Mouse (Mus musculus): ENCODE results near the gene Olfr357. TPM values are rescaled to one million over a fixed set of nuclear protein-coding genes. Genes with fewer than 3 reads are reported as not detected.

Gene Olfr357
- not detected in 2 replicates for polyA plus RNA-seq (2015; fragmentation: Nextera tagmentation; extraction: Ambion mirVana)

GRCm38 (mm10) chr2:36993527-36993926, at the start of gene Olfr357:
Gene Olfr357, plus strand, starts transcription at chr2:36993827.
- no peaks in the 10 kb centered on the region for H3K4me1 ChIP-seq (ENCODE audit: control insufficient read depth, insufficient read depth, low read length)
- H3K27me3 ChIP-seq (ENCODE audit: control insufficient read depth, insufficient read depth, low read length): no peaks in the 10 kb centered on the region
- no peak within 1 kb of the TSS for H3K4me2 ChIP-seq (ENCODE audit: low read depth, low read length)
- WGBS: 50% methylated on average over 1 of the region's 1 CpGs
- no peak within 1 kb of the TSS for H3K27ac ChIP-seq (ENCODE audit: low read length)
- H3K9me3 ChIP-seq (replicated peaks; ENCODE audit: control insufficient read depth, low read length): 0 out of 2 replicates have a peak, but pooled peaks cover 3% of the 10 kb centered on the region
- H3K4me3 ChIP-seq (ENCODE audit: low read length): no peak within 1 kb of the TSS
- H3K9ac ChIP-seq (ENCODE audit: low read length): no peak within 1 kb of the TSS
- no peak for ATAC-seq (replicated peaks; ENCODE audit: extremely low read depth, insufficient read depth, low FRiP score)
- H3K36me3 ChIP-seq (ENCODE audit: control insufficient read depth, insufficient read depth): no peaks in the 10 kb centered on the region

- H3K27ac ChIP-seq (ENCODE audit: low read length): no peak overlapping the region
- H3K36me3 ChIP-seq (ENCODE audit: control insufficient read depth, insufficient read depth): no peaks in the 10 kb centered on the region
- no peak for ATAC-seq (replicated peaks; ENCODE audit: extremely low read depth, insufficient read depth, low FRiP score)
- no peaks in the 10 kb centered on the region for H3K4me1 ChIP-seq (ENCODE audit: control insufficient read depth, insufficient read depth, low read length)
- H3K9ac ChIP-seq (ENCODE audit: low read length): no peak overlapping the region
- H3K4me3 ChIP-seq (ENCODE audit: low read length): no peak overlapping the region
- H3K4me2 ChIP-seq (ENCODE audit: low read depth, low read length): no peak overlapping the region
- 0 out of 2 replicates have a peak, but pooled peaks cover 3% of the 10 kb centered on the region for H3K9me3 ChIP-seq (replicated peaks; ENCODE audit: control insufficient read depth, low read length)
- no peaks in the 10 kb centered on the region for H3K27me3 ChIP-seq (ENCODE audit: control insufficient read depth, insufficient read depth, low read length)
- 70% methylated on average over 1 of the region's 1 CpGs for WGBS
Measured at GRCm38 (mm10) chr2:36997030-36997429, 3.4 kb downstream of the Olfr357 start.

- Histone ChIP-seq H3K36me3 (ENCODE audit: control insufficient read depth, insufficient read depth) (no peaks in the 10 kb centered on the region), H3K4me3 (ENCODE audit: low read length) (no peak within 1 kb of the TSS), H3K27me3 (ENCODE audit: control insufficient read depth, insufficient read depth, low read length) (no peaks in the 10 kb centered on the region), H3K9ac (ENCODE audit: low read length) (no peak within 1 kb of the TSS), H3K27ac (ENCODE audit: low read length) (no peak within 1 kb of the TSS), H3K4me2 (ENCODE audit: low read depth, low read length) (no peak within 1 kb of the TSS), H3K4me1 (ENCODE audit: control insufficient read depth, insufficient read depth, low read length) (no peaks in the 10 kb centered on the region), H3K9me3 (replicated peaks; ENCODE audit: control insufficient read depth, low read length) (no peaks in the 10 kb centered on the region)
- no peak for ATAC-seq (replicated peaks; ENCODE audit: extremely low read depth, insufficient read depth, low FRiP score)
Measured at GRCm38 (mm10) chr2:37009235-37009634, 15.6 kb downstream of the Olfr357 start, which contains the start of gene Olfr358. Gene Olfr358, minus strand, starts transcription at chr2:37009335.

Other genes with a start within 250 kb of the Olfr357 start
- not detected in 2 replicates for gene Olfr348, start 209.6 kb upstream of the Olfr357 start, polyA plus RNA-seq (2015; fragmentation: Nextera tagmentation; extraction: Ambion mirVana)
- gene Olfr50, start 203.3 kb upstream of the Olfr357 start, polyA plus RNA-seq (2015; fragmentation: Nextera tagmentation; extraction: Ambion mirVana): not detected in 2 replicates
- not detected in 2 replicates for gene Olfr3, start 176.8 kb upstream of the Olfr357 start, polyA plus RNA-seq (2015; fragmentation: Nextera tagmentation; extraction: Ambion mirVana)
- gene Olfr350, start 147.5 kb upstream of the Olfr357 start, polyA plus RNA-seq (2015; fragmentation: Nextera tagmentation; extraction: Ambion mirVana): not detected in 2 replicates
- not detected in 2 replicates for gene Olfr351, start 131.2 kb upstream of the Olfr357 start, polyA plus RNA-seq (2015; fragmentation: Nextera tagmentation; extraction: Ambion mirVana)
- gene Olfr352, start 125.4 kb upstream of the Olfr357 start, polyA plus RNA-seq (2015; fragmentation: Nextera tagmentation; extraction: Ambion mirVana): not detected in 2 replicates
- not detected in 2 replicates for gene Olfr353, start 100.9 kb upstream of the Olfr357 start, polyA plus RNA-seq (2015; fragmentation: Nextera tagmentation; extraction: Ambion mirVana)
- not detected in 2 replicates for gene Olfr354, start 88.1 kb upstream of the Olfr357 start, polyA plus RNA-seq (2015; fragmentation: Nextera tagmentation; extraction: Ambion mirVana)
- not detected in 2 replicates for gene Olfr355, start 64.9 kb upstream of the Olfr357 start, polyA plus RNA-seq (2015; fragmentation: Nextera tagmentation; extraction: Ambion mirVana)
- not detected in 2 replicates for gene Olfr356, start 56.7 kb upstream of the Olfr357 start, polyA plus RNA-seq (2015; fragmentation: Nextera tagmentation; extraction: Ambion mirVana)
- gene Olfr358, start 15.5 kb downstream of the Olfr357 start, polyA plus RNA-seq (2015; fragmentation: Nextera tagmentation; extraction: Ambion mirVana): not detected in 2 replicates
- not detected in 2 replicates for gene Olfr360, start 71.9 kb downstream of the Olfr357 start, polyA plus RNA-seq (2015; fragmentation: Nextera tagmentation; extraction: Ambion mirVana)
- not detected in 2 replicates for gene Olfr361, start 95.5 kb downstream of the Olfr357 start, polyA plus RNA-seq (2015; fragmentation: Nextera tagmentation; extraction: Ambion mirVana)
- gene Olfr362, start 124.1 kb downstream of the Olfr357 start, polyA plus RNA-seq (2015; fragmentation: Nextera tagmentation; extraction: Ambion mirVana): not detected in 2 replicates
- not detected in 2 replicates for gene Olfr364-ps1, start 145.5 kb downstream of the Olfr357 start, polyA plus RNA-seq (2015; fragmentation: Nextera tagmentation; extraction: Ambion mirVana)
- gene Olfr365, start 194.4 kb downstream of the Olfr357 start, polyA plus RNA-seq (2015; fragmentation: Nextera tagmentation; extraction: Ambion mirVana): not detected in 2 replicates
- not detected in 2 replicates for gene Olfr366, start 217.7 kb downstream of the Olfr357 start, polyA plus RNA-seq (2015; fragmentation: Nextera tagmentation; extraction: Ambion mirVana)